Mouse (Mus musculus) G1E (cell line): Measurements from ENCODE around the gene Fam129a.

ENCODE experiments used
- CTCF ChIP-seq: IDR thresholded peaks from 2 replicates; pipeline ENCODE4 v1.5.1; 2012; ENCODE audit warnings: low read depth, low read length, inconsistent platforms, mixed read lengths
- GATA1 ChIP-seq: IDR thresholded peaks from 2 replicates; pipeline ENCODE4 v1.6.1; 2012; ENCODE audit warnings: borderline replicate concordance, low read length, inconsistent platforms, mixed read lengths
- POLR2AphosphoS5 ChIP-seq: IDR thresholded peaks from 2 replicates; pipeline ENCODE4 v1.6.1; 2012; ENCODE audit warnings: low read depth, low read length, inconsistent platforms; ENCODE audit not compliant: insufficient replicate concordance
- TAL1 ChIP-seq: conservative IDR thresholded peaks from 2 replicates; pipeline ENCODE4 v1.6.1; 2012; ENCODE audit warnings: low read depth, low read length, inconsistent platforms, mixed read lengths

DNA sequence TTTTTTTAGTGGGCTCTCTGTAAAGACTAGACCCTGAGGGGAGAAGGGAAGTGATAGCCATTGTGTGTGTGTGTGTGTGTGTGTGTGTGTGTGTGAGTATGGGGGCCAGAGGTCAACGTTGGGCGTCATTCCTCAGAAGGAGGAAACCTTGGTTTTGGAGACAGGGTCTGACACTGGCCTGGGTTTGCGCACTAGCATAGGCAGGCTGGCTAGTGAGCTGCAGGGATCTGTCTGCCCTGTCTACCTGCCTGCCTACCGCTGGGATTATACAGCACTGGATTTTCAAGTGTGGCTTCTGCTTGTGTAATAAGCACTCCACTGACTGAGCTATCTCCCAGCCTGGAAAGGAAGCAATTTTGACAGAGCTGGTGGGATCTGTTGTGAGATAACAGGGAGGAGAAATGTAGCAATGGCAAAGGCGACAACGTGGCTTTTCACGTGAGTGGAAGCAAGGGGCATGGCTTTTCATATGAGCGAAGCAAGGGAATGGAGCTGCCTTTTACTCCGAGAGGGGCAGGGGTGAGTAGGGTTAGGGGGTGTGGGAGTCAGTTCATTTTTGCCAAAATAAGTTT, 66.5 kb downstream of the Fam129a start:
- no peak for TF ChIP-seq CTCF
- TF ChIP-seq TAL1, result no peak
- no peak for TF ChIP-seq GATA1
- no peak for TF ChIP-seq POLR2AphosphoS5
